Mouse (Mus musculus) bone marrow macrophage, adult 2 months (primary cell): Measurements from ENCODE around the gene Kif24.

Source experiments
- CTCF ChIP-seq: IDR thresholded peaks from 2 replicates; pipeline ENCODE4 v1.5.1; 2012; ENCODE audit warnings: low read depth, mild to moderate bottlenecking, low read length, moderate library complexity
- POLR2A ChIP-seq: IDR thresholded peaks from 2 replicates; pipeline ENCODE4 v1.6.1; 2012; ENCODE audit warnings: mild to moderate bottlenecking, low read depth, low read length, borderline replicate concordance

GRCm38 (mm10) chr4:41347839-41348238, 116.8 kb downstream of the Kif24 start:
- TF ChIP-seq CTCF, result no peak
- TF ChIP-seq POLR2A, result no peak
